Mouse (Mus musculus) adrenal gland, postnatal 10 days (tissue): ENCODE data around the gene Ldha. TPM values are rescaled to one million over a fixed set of nuclear protein-coding genes. Genes with fewer than 3 reads are reported as not detected.
A peak's percentile ranks its signal among the peaks of the same experiment; 100 is the strongest.

Experiments
- DNase-seq: peaks from one replicate; pipeline ENCODE4 v3.0.0; 2021; ENCODE audit warnings: mixed read lengths
- total RNA-seq, 2 experiments: library from RNA; stranded (reverse); gene quantifications; 2 replicates each; pipeline ENCODE4 v1.2.3; 2021

Ldha gene
- total RNA-seq, 2 experiments from 2014 or later: 693 to 863 TPM

DNA sequence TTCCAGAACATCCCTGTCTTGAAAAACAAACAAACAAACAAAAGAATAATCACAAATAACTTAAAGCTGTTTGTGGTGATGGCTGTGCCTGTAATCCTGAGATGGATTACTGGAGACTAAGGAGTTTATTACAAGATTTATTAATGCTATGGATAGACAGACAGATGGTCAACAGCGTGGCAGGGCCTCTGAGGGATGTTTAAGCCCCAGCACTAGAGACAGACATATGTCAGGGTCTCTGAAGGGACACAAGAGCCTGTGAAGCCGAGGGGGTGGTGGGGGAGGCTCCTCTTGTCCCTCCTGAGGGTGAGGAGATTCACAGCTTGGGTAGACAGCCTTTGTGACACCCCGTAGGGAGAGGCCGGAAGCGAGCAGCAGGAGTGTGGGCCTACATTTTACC, 4.2 kb upstream of the Ldha start:
- DNase-seq: no peak

DNA sequence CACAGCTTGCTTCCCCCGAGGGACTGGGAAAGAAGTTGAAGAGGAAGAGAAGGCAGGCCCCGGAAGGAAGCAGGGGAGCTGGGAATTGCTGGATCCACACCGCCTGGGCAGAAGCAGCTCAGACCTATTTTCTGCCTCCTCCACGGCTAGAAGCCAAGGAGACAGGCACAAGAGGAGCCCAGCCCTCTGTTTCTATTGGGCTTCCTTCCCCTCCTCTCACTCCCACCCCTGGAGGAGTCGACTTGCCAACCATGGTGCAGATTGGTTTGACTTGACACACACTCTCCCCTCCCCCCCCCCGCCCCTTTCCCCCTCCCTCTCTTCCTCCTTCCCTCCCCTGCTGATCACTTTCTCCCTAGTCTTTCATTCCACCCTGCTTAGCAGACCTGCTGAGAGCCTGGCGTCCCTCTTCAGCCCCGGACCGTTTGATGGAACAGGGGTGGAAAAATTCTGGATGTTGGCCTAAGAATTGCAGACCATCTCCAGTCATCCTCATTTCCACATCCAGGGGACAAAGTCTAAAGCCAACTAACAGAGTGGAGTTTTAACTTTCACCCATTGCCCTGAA, 3.1 kb upstream of the Ldha start:
- DNase-seq: peak; percentile 30

DNA sequence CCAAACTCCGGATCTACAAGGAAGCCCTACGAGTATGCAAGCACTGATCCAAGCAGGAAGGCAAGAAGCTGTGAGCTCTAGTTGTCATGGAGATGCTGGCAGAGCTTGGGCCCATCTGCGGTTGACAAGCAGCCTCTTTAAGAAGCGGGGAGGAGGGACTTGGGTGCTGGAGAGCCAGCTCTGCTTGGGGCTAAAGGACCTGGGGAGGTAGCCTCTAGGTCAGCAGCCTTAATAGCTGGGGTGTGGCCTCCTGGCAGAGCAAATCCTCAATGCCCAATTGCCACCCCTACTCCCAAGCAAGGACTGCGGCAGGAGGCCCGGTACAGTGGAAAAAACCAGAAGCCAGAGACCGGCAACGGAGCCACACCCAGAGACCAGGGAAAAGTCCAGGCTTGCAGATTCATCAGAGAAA, 2.4 kb upstream of the Ldha start:
- peak; percentile 76 for DNase-seq

DNA sequence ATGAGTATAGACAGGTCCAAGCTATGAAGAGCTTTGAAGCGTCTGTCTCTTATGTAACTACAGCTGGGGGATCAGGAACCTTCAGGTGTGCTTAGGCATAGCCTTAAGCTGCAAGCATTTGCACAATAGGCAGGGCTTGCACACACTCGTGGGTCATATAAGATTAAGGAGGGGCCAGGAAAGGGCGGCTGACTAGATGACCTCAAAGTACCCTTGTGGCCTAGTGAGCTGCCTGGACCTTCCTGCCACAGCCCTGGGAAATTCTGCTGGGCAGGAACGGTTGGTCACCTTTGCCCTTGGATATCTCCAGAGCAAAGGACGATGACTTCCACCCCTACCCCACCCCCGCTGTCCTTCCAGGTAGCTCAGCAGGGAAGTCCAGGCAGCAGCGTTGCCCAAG, 1.8 kb upstream of the Ldha start:
- DNase-seq: peak; percentile 53

DNA sequence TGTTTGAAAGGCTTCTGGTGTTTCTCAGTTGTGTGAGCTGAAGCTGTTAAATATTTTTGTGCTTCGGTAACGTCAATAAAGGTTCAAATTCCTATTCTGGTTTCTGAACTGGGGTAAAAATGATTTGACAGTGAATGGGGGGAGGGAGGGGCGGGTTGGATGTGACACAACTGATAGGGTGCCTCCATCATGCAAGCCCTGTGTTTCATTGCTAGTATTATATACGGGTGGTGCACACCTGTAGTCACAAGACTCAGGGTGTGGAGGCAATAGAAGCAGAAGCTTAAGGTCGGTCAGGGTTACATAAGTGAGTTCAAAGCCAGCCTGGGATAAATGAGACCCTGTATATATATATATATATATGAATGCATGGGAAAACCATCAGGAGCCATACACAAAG, 1.4 kb upstream of the Ldha start:
- DNase-seq: no peak

DNA sequence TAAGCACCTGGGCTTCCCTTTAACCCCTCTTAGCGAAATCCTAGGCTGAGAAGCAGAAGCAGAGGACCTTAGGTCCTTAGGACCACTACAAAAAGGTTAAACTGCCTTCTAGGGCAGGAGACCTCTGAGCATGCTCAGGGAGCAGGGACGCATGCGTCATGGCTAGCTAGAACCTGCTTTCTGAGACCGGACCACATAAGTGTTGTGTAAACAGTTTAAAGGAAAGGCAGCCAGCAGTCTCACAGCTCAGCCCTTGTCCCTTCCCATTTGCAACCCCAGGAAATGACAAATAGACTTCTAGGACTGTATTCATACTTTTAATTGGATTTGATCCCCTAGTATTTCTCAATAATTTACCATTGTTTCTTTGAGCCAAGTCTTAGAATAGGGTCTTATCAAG, 949 bp upstream of the Ldha start:
- peak; percentile 22 for DNase-seq

DNA sequence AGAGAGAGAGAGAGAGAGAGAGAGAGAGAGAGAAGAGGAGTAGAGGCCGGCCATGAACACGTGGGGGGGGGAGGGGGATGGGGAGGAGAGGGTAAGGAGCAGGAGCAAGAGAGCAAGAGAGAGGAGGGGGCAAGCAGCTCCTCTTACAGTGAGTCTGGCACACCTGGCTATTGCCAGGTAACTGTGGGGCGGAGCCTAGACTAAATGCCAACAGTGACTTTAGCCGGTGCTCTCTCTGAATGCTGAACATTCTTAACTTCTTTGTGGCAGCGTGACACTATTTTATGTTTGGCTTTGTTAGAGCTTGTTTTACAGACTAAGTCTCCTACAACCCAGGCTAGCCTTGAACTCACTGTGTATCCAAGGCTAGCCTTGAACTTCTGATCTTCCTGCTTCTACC, 1.0 kb downstream of the Ldha start:
- no peak for DNase-seq

DNA sequence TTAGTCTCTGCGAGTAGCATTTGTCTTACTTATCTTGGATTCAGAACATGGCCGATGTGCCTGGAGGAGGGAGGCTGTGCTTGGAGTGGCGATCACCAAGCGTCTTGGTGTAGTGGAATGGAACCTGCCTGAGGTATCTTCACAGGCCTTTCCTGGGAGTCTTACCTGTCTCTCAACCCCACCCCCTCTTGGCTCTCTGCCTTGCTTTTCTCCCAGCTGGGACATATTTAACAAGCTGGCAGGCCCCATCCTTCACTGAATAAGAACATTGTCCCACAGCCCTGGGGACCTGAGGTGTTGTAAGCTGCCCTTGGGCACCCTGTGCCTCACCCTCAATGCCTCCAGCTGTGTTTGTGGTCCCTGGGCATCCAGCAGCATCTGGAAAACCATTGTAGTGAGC, 2.3 kb downstream of the Ldha start:
- DNase-seq: peak; percentile 24

DNA sequence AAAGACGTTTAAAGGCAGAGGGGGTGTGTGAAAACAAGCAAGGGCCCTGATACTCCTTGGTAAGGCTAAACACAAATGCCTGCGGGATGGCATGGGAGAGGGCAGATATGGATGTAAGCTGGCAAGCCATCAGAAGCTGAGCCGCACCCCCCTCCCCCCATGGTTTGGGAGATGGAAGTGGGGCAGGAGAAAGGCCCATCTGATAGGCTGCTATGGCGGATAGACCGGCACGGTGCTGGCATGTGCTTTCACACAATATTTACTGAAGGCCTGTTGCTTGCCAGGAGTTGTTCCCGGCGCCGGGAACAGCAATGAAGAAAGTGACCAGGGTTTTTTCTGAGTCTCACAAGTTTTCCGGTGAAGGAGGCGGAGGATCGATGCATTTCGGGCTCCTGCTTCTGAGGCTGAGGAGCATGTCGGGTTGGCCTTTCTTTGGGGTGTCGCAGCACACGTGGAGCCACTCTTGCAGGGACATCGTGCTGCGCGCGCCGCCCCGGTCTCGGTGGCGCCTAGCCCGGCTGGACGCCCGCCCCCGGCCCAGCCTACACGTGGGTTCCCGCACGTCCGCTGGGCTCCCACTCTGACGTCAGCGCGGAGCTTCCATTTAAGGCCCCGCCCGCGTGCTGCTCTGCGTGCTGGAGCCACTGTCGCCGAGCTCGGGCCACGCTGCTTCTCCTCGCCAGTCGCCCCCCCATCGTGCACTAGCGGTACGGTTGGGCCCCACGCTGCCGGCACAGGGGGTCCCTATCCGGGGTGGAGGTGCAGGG, 4.1 kb downstream of the Ldha start:
- peak; percentile 98 for DNase-seq

DNA sequence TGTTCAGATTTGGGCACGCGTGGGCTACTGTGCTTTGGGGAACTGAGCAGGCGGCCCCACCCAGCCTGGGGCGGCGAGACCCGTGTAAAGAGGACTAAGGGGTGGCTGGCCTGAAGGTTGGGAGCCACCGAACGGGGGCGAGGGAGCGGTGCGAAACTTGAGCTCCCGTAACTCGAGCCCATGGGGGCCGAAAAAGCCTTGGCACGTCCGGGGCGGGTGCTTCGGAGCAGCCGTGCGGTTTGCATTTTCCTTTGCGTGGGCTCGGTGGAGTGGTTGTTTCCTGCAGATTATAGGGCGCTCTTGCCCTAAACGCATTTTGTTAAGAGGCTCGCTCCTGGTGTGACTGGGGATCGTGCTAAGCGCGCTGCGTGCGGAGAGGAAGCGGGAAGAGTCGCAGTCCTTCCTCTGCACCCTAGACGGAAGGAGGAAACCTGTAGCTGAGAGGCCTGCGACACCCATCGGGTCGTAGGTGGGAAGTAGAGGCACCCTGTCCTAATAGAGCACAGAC, 4.8 kb downstream of the Ldha start:
- peak; percentile 43 for DNase-seq

DNA sequence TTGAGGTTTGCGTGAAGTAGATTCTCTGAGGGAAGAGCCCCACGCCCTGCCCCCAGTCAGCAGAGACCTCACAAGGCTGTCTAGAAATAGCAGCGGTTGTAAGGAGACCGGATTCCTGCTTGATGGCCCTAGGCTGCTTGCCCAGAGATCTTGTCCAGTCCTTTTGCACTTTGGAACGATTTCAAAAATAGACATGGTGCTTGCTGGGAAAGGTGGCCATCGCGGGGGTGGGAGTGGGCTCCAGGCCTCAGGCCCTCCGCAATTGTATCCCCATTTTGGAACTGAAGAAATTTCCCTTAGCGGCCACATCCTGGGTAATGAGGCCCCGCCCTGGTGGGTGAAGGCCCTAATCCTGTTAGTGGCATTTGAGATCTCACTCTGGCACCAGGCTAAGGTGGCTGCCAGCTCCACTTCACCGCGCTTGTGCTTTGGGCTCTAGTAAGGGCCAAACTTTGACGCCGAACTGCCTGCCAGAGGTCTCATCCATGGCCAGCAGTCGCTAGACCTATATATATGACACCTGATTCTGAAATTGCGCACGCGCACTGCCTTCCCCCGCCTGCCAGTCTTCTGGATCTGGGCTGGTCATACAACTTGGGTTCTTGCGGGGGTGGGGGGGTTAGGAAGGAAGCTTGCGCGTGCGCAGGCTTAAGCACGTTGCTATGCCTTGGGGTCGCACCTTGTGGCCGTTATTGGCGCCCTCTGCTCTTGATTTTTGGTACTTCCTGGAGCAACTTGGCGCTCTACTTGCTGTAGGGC, 5.4 kb downstream of the Ldha start:
- peak; percentile 65 for DNase-seq

DNA sequence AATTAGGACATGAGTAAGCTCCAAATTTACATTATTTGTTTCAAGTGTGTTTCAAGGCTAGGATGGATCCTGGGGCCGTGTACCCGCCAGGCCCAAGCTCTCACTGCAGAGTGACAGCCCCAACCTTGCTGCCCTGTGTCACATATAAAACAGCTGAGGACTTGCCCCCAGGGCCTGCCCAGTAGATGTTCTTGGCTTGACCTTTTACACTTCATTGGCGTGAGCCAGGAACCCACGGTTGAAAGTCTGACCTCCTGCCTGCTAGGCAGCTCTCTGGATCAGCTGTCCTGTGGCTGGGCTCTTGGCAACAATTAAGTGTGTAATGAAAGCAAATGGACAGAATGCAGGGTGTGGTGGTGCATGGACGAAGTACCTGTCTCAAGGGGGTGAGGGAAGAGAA, 8.0 kb downstream of the Ldha start:
- DNase-seq: peak; percentile 59

DNA sequence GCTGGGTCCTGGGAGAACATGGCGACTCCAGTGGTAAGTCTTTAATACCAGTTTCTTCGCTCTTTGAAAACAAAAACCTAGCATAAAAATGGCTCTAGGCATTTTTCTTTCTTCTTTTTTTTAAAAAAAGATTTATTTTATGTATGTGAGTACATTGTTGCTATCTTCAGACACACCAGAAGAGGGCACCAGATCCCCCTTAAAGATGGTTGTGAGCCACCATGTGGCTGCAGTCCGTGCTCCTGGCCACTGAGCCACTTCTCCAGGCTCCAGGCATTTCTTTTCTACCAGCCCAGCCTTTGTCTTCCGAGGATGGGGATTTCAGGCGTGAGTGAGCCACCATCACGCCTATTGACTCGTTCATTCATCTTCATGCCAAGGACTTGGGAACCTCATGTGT, 9.8 kb downstream of the Ldha start:
- DNase-seq: no peak

DNA sequence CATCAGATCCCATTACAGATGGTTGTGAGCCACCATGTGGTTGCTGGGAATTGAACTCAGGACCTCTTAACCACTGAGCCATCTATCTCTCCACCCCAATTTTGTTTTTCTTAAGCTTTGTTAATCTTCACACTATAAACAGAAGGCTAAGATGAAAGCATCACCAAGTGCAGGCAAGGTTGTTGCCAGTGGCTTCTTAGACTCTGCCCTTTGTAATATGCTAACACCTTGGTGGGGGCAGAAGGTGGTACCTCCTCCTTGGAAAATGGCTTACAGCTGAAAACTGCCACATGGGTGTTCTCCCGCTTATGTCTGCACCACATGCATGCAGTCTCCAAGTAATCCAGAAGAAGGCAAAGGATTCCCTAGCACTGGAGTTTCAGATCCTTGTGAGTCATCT, 11.4 kb downstream of the Ldha start:
- no peak for DNase-seq

DNA sequence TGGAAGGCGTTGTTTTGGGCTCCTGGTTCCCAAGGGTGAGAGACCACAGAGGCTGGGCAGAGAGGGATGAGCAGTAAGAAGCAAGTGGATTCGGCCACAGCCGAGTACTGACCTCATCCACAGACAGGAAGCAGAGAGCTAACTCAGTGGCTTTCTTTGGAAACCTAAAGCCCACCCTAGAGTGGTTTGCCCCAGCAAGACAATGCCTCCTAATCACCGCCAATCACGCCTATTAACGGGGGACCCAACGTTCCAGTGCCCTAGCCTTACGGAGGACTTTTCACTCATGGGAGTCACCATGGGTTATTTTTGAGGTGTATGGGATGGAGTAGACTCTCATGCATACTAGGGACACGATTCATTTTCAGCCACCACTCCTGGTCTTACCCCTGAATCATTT, 12.1 kb downstream of the Ldha start:
- no peak for DNase-seq

DNA sequence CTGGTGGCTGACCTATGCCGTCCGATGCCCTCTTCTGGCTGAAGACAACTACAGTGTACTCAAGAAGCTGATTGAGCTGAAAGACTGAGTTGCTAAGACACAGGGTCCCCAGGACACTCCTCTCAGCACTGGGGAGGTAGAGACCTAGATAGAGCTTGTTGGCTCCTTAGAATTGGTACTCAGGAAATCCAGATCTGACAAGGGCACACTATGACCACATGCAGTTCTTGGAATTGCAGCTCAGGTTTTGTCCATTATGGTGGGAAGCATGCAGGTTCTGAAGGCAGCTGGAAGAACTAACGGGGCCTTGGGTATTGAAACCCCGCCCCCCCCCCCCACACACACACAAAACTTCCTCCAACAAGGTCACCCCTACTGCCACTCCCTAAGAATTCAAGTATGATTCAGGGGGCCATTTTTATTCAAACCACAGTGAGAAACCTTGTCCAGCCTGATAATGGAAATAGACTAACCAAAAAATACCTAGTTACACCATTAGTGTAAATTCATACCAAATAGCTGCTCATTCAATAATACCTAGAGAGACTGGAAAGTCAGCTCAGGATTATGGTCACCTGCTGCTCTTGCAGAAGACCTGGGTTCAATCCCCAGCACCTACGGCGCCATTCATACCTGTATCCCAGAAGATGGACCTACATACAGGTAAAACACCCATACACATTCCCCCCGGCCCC, 14.7 kb downstream of the Ldha start:
- DNase-seq: no peak

DNA sequence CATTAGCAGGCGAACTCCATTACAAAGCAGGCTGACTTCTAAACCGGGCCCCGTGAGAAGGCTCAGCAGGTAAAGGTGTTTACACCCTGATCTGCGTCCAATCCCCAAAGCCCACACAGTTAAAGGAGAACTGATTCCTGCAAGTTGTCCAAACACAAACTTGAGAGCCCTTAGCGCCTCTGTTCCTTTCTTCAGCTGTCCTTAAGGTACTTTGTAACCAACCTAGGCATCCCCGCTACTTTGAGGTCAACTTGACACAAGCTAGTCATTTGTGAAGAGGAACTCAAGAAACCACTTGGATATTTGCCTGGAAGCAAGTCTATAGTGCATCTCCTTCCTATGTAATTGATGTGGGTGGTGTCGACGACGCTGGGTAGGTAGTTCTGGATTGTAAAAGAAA, 16.2 kb downstream of the Ldha start:
- no peak for DNase-seq

DNA sequence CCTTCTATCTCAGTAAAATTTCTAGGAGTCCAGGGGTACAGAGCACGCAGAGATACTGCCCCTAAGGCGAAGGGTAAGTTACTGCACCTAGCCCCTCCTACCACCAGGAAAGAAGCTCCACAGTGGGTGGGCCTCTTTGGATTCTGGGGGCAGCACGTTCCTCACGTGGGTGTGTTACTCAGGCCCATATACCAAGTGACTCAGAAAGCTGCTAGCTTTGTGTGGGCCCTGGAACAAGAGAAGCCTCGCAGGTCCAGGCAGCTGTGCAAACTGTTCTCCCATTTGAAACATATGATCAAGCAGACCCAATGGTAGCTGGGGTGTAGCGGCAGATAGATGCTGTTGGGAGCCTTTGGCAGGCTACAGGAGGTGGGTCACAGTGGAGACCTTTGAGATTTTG, 17.8 kb downstream of the Ldha start:
- no peak for DNase-seq

DNA sequence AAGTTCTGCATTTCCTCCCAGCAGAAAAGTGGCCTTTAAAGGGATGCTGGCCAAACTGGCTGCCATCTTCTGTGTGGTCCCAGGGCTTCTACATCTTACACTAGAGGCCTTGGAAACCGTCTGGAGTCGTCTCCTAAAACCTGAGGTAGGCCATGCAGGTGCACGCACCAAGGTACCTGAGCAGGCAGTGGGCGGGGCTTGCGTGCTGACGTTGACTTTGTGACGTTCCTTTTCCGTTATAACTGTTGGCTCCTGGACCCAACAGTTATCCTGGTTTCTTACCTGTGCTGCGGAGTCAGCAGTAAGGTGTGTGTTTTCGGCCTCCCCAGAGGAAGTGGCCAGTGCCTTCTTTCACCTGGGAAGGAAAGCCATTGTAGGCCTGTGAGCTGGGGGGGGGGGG, 19.7 kb downstream of the Ldha start, which contains the start of gene Ldhc:
Gene Ldhc, plus strand, starts transcription at position 208 of the 400 bp plus-strand sequence.
- DNase-seq: no peak

DNA sequence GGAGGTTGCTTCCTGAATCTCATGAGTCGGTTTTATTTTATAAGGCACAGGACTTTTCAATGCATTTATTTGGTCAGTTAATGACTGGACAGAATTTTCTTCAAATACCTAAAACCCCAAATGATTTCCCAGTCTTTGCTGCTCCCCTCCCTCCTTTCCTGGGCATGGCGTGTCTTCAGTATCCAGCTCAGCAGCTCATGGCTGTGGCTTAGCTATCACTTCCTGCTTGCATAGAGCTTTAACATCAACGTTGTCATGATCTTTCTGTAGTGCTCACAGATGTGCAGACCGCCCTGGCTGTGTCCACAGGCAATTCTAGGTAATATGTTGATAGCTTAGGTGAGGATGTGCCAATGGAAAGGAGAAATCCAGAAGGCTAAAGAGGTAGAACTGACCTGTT, 30.7 kb downstream of the Ldha start:
- DNase-seq: no peak

DNA sequence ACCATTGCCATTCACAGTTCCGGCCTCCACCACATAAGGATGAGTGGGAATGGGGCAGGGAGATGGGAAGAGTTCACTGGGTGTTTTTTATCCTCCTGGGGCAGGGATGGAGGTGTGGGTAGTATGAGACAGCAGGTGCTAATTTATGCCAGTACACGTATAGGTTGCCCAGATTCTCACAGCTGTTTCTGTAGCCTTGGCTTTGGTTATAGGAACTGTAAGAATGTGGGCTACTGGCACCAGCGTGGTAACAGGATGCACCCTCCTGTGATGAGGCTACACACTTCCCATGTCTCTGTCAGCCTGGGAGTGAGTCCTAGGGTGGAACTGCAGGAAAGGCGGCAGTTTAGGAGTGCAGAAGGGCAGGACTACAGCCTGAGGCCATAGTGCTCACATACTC, 35.6 kb downstream of the Ldha start:
- DNase-seq: no peak

DNA sequence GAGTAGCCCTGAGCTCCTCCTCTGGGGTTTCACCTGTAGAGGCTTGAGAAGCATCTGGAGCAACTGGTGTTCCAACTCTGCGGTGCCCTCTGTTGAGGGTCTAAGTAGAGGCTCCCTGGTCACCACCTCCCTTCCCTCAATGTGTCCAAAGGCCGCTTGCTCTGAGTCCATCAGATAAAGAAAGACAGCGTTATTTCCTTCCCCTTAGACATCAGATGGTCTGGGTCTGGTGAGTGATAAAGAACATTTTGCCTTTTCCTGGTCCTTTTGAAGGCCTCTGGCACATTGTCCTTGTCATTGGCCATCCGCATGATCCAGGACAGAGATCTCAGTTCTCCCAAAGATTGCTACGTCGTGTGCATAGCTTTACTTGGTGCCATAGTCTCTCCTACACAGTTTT, 36.0 kb downstream of the Ldha start:
- DNase-seq: no peak

DNA sequence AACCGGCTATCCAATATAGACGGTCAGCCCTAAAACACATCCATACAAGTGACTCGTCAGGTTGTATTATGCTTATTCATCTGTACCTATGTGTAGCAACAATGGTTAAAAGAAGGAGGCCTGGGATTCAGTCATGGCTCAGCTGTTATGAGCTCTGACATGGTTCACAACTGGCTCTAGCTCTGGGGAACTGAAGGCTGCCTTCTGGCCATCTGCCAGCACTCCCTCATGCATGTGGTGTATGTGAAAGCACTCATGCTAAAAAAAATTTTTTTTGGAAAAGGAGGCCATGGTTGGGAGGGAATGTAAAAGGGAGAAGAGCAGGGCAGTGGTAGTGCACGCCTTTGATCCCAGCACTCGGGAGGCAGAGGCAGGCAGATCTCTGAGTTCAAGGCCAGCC, 38.6 kb downstream of the Ldha start:
- DNase-seq: peak; percentile 18
